Mouse (Mus musculus) thymus, adult 2 months (tissue): ENCODE data around the gene Iqcn. TPM values are rescaled to one million over a fixed set of nuclear protein-coding genes. Genes with fewer than 3 reads are reported as not detected.

Experiments used
- DNase-seq: peaks from one replicate; pipeline ENCODE4 v3.0.0; 2021
- H3K27ac ChIP-seq: fragments of 200-500 bp; 2 replicates; pipeline ENCODE4 v1.5.1; 2012; ENCODE audit warnings: low read length, control low read depth; ENCODE audit not compliant: control insufficient read depth, insufficient read depth
- H3K27me3 ChIP-seq: fragments of 200-500 bp; 2 replicates; pipeline ENCODE4 v1.6.1; 2012; ENCODE audit warnings: mild to moderate bottlenecking, low read length, moderate library complexity, mixed read lengths; ENCODE audit not compliant: control insufficient read depth, insufficient read depth
- H3K36me3 ChIP-seq: fragments of 200-500 bp; 2 replicates; pipeline ENCODE4 v1.6.1; 2012; ENCODE audit warnings: mild to moderate bottlenecking, low read length, moderate library complexity; ENCODE audit not compliant: control insufficient read depth, insufficient read depth
- H3K4me1 ChIP-seq: fragments of 200-500 bp; replicated peaks from 2 replicates; pipeline ENCODE4 v1.6.1; 2012; ENCODE audit warnings: low read length; ENCODE audit not compliant: control insufficient read depth, insufficient read depth
- H3K4me3 ChIP-seq: fragments of 200-500 bp; 2 replicates; pipeline ENCODE4 v1.5.1; 2012; ENCODE audit warnings: mild to moderate bottlenecking, low read length, control low read depth, moderate library complexity; ENCODE audit not compliant: control insufficient read depth, insufficient read depth
- CTCF ChIP-seq: fragments of 200-500 bp; IDR thresholded peaks from 2 replicates; pipeline ENCODE4 v1.5.1; 2012; ENCODE audit warnings: mild to moderate bottlenecking, control low read depth, low read length, moderate library complexity, borderline replicate concordance; ENCODE audit not compliant: control insufficient read depth, poor library complexity, insufficient read depth; ENCODE audit errors: extremely low read depth
- POLR2A ChIP-seq: fragments of 200-500 bp; IDR thresholded peaks from 2 replicates; pipeline ENCODE4 v1.6.1; 2012; ENCODE audit warnings: mild to moderate bottlenecking, low read length, control low read depth, moderate library complexity; ENCODE audit not compliant: control insufficient read depth, poor library complexity, insufficient read depth; ENCODE audit errors: extremely low read depth
- WGBS: fragments of 180-500 bp; shearing (Covaris S2); methylation state at CpG from one replicate; pipeline ENCODE4 v1.1.7; 2018; 5-methylcytosine and 5-hydroxymethylcytosine counted together
- polyA plus RNA-seq: library from polyadenylated mRNA; depleted of rRNA; stranded (reverse); fragments of >200 nt; gene quantifications from 2 replicates; pipeline ENCODE4 v1.2.3, GENCODE M21; 2012

Gene Iqcn
- polyA plus RNA-seq, 1 experiment = 0.28 TPM

GRCm38 (mm10) chr8:70675336-70675735 lies 27.9 kb upstream of the Iqcn start:
- TF ChIP-seq CTCF (no peak), POLR2A (no peak)
- peaks cover 35% of the 10 kb centered on the region for H3K4me1 ChIP-seq
- WGBS = 11% methylated on average over 1 of the region's 1 CpGs
- peak overlapping the region; percentile 81 for H3K27ac ChIP-seq
- H3K27me3 ChIP-seq = no peaks in the 10 kb centered on the region
- H3K36me3 ChIP-seq = 0 out of 2 replicates have a peak, but pooled peaks cover 3% of the 10 kb centered on the region
- no peak overlapping the region for H3K4me3 ChIP-seq
- DNase-seq = peak; percentile 74

GRCm38 (mm10) chr8:70677451-70678080 lies 25.7 kb upstream of the Iqcn start:
- no peak overlapping the region for H3K4me3 ChIP-seq
- H3K4me1 ChIP-seq = peaks cover 33% of the 10 kb centered on the region
- no peaks in the 10 kb centered on the region for H3K27me3 ChIP-seq
- TF ChIP-seq CTCF = no peak
- TF ChIP-seq POLR2A = no peak
- 96% methylated on average over 15 of the region's 15 CpGs for WGBS
- no peak overlapping the region for H3K27ac ChIP-seq
- H3K36me3 ChIP-seq = 0 out of 2 replicates have a peak, but pooled peaks cover 3% of the 10 kb centered on the region
- DNase-seq = no peak

GRCm38 (mm10) chr8:70678679-70679078 lies 24.6 kb upstream of the Iqcn start:
- no peak for TF ChIP-seq POLR2A
- TF ChIP-seq CTCF = no peak
- no peak overlapping the region for H3K27ac ChIP-seq
- H3K36me3 ChIP-seq = 0 out of 2 replicates have a peak, but pooled peaks cover 3% of the 10 kb centered on the region
- H3K27me3 ChIP-seq = no peaks in the 10 kb centered on the region
- no peak overlapping the region for H3K4me3 ChIP-seq
- no peak for DNase-seq
- H3K4me1 ChIP-seq = peaks cover 30% of the 10 kb centered on the region

- Histone ChIP-seq H3K4me3 (no peak overlapping the region), H3K27me3 (no peaks in the 10 kb centered on the region), H3K27ac (no peak overlapping the region), H3K4me1 (peaks cover 24% of the 10 kb centered on the region), H3K36me3 (0 out of 2 replicates have a peak, but pooled peaks cover 3% of the 10 kb centered on the region)
- 91% methylated on average over 4 of the region's 4 CpGs for WGBS
- TF ChIP-seq CTCF = no peak
- DNase-seq = no peak
Measured at GRCm38 (mm10) chr8:70679404-70679803, 23.9 kb upstream of the Iqcn start.

- Histone ChIP-seq H3K4me3 (no peak overlapping the region), H3K27ac (no peak overlapping the region), H3K27me3 (no peaks in the 10 kb centered on the region), H3K36me3 (0 out of 2 replicates have a peak, but pooled peaks cover 3% of the 10 kb centered on the region), H3K4me1 (peaks cover 17% of the 10 kb centered on the region)
- WGBS = 65% methylated on average over 3 of the region's 3 CpGs
- TF ChIP-seq CTCF = no peak
- no peak for TF ChIP-seq POLR2A
- DNase-seq = no peak
Measured at GRCm38 (mm10) chr8:70680039-70680438, 23.2 kb upstream of the Iqcn start.

- DNase-seq = no peak
- Histone ChIP-seq H3K27ac (no peak overlapping the region), H3K36me3 (0 out of 2 replicates have a peak, but pooled peaks cover 3% of the 10 kb centered on the region), H3K4me1 (peaks cover 4% of the 10 kb centered on the region; the same call in 1 of the 2 replicates), H3K27me3 (no peaks in the 10 kb centered on the region), H3K4me3 (no peak overlapping the region)
- WGBS = 96% methylated on average over 3 of the region's 3 CpGs
- TF ChIP-seq POLR2A (no peak), CTCF (no peak)
Measured at GRCm38 (mm10) chr8:70681410-70681809, 21.8 kb upstream of the Iqcn start.
